Mouse (Mus musculus) heart, adult 18-20 months (tissue): ENCODE data around the gene Abcd3. TPM values are rescaled to one million over a fixed set of nuclear protein-coding genes. Genes with fewer than 3 reads are reported as not detected.

Experiments
- DNase-seq, 2 experiments: peaks; one replicate each; pipeline ENCODE4 v3.0.0; 2021 to 2022; ENCODE audit warnings: mixed read lengths in 1 of 2
- long read RNA-seq, 2 experiments: library from polyadenylated mRNA; stranded (forward); transcript quantifications; one replicate each; pipeline ENCODE4 v2.0.0; 2021
- total RNA-seq, 2 experiments: library from RNA; stranded (reverse); gene quantifications; 2 replicates each; pipeline ENCODE4 v1.2.3; 2021

Gene Abcd3
- 10 to 100 TPM; 78.1 to 93.1 TPM for total RNA-seq
- long read RNA-seq, experiment 1, transcript Abcd3-201 (23 exons, 3,489 nt) = major isoform, 7 of 84 reads
- long read RNA-seq, experiment 1, partial matches to known transcripts = 3 of 84 reads
- long read RNA-seq, experiment 1, other reads (novel, unspliced or antisense) = 74 of 84 reads
- long read RNA-seq, experiment 2, transcript Abcd3-201 (23 exons, 3,489 nt) = major isoform, 5 of 64 reads
- long read RNA-seq, experiment 2, partial matches to known transcripts = 5 of 64 reads
- long read RNA-seq, experiment 2, other reads (novel, unspliced or antisense) = 53 of 64 reads

GRCm38 (mm10) chr3:121814877-121815548 is at the start of gene Abcd3:
Gene Abcd3 (minus strand): TSS chr3:121815302.
- DNase-seq = peak; percentile 90 to 92

DNA sequence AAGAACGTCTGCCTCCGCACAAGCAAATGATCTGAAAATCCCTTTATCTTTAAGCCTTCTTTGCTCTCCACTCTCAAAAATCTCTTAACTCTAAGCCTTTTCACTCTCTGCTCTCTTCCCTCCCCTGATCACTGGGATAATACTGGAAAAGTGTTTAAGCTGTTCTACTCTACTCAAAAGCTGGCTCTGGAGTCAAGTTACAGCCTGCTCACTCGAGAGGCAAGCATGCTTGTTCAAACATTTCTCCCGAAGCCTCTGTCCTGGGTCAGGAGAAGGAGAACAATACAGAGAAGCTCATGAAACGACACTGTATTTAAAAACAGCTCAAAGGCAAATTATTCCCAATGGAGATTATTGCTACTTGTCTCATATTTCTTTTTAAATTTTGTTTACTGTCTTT is 44.0 kb upstream of the Abcd3 start:
- no peak for DNase-seq

DNA sequence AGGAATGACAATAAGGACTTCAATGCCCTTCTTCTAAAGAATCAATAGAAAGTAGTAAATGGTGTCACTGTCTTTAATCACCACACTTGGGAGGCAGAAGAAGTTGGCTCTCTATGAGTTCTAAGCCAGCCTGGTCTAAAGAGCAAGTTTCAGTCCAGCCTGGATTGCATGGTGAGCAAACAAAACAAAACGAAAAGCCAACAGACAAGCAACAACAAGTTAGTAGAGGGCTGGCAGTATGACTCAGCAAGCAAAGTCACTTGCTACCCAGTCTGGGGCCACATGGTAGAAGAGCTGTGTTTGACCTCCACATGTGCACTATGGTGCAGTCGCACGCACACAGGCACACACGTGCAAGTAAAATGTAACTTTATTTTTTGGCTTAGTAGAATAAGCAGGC is 41.0 kb upstream of the Abcd3 start:
- no peak for DNase-seq

DNA sequence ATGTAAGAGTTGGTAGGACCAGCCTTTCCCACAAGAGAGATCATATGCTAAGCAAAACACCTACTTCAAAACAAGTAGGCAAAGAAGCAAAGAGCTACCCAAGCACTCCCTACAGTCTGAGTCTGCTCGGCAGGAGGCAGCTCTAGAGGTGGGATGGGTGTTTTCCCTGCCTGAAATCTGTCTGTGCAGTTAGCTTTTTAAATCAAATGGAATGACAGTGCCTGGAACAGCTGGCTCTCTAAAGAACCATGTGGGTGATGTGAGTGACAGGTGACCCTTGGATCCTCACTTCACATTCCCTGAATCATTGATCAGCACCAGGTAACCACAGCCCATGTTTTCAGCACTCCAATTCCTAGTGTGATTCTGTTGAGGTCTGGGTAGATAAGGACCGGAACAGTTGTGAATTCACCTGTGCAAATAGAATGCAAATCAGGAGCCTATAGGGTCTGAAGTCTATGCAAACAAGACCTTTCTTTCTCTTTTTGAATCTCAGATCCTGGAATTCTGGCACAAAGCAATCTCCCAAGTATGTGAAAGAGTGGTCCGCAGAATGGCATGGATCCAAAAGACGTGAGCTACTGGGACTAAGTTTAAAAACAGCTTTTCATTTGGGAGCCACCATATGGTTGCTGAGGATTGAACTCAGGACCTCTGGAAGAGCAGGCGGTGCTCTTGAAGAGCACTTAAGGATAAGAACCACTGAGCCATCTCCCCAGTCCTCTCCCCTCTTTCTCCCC is 38.8 kb upstream of the Abcd3 start:
- DNase-seq = no peak

- DNase-seq = no peak
These were observed 37.1 kb upstream of the Abcd3 start for GRCm38 (mm10) chr3:121852074-121852826.

GRCm38 (mm10) chr3:121851006-121851405 is 35.9 kb upstream of the Abcd3 start:
- no peak for DNase-seq

- DNase-seq = no peak
These were observed 35.3 kb upstream of the Abcd3 start for GRCm38 (mm10) chr3:121850381-121850780.

DNA sequence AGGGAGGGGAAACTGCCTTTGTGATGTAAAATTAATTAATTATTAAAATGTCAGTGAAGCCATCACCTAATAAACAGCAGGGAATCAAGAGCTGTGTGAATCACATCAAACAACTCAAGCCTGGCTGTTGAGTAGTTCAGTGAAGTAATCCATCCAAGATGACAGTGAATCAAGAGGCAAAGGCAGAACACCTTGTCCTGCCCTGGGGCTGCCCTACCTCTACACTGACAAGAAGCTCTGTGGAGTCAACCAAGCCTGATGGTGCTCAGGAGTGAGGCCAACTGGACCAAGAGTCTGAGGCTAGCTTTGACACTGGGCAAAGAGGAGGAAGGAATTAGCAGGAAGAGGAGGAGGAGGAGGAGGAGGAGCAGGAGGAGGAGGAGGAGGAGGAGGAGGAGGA is 32.2 kb upstream of the Abcd3 start:
- DNase-seq = no peak

- DNase-seq = no peak
These were observed 29.6 kb upstream of the Abcd3 start for GRCm38 (mm10) chr3:121844658-121845057.

GRCm38 (mm10) chr3:121844013-121844412 is 28.9 kb upstream of the Abcd3 start:
- no peak for DNase-seq

DNA sequence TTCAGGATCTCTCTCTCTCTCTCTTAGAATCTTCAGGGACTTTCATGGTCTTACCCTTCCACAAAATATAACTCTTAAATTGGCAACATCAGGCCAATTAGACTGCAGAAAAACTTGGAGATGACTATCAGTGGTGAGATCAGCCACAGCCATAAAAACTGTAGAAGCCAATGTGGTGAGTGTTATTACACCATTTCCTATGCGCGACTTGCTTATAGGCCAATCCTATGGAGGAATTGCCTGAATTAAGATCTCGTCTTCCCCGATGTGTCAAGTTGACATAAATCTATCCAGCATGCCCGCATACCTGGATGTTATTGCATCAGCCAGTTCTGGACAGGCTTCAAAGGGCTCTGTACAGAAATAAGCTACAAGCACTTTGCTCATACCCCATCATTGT is 28.2 kb upstream of the Abcd3 start:
- DNase-seq = no peak

GRCm38 (mm10) chr3:121842306-121842860 is 27.3 kb upstream of the Abcd3 start:
- no peak for DNase-seq

- no peak for DNase-seq
These were observed 26.4 kb upstream of the Abcd3 start for GRCm38 (mm10) chr3:121841412-121842014.

DNA sequence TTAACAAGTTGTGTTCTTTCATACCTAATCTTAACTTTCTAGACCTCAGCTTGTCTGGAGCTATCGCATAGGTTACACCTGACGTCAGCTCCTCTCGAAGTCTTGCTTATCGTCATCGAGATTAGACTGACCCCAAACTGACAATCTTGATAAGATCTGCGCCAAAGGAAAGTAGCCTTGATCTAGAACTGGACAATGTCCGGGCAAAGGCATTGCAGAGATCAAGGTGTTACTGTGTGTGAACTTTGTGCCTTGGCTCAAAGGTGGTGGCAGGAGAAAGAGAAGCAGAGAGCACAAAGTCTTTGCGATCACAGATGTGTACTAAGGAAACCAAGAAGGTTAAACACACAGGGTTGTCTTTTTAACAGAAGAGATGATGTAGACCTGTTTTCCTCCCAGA is 25.2 kb upstream of the Abcd3 start:
- DNase-seq = no peak

GRCm38 (mm10) chr3:121834732-121835131 is 19.6 kb upstream of the Abcd3 start:
- no peak for DNase-seq

DNA sequence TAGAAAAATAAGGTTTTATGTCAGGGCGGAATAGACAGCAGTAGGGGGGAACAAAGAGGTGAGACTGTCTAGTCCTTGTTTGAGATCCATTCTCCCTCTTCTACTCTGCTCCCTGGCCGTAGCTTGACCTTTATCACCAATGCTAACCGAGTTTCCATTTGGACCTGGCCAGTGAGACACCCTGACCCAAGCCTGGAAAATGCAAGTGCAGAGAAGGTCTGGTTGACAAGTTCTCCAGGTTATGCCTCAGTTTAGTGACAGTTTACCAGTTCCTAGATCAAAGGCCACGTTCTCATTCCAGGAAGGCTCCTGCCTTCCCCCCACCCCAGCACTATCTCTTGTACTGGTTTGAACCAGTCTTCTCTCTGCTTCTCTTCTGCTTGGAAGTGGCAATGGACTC is 19.1 kb upstream of the Abcd3 start:
- DNase-seq = no peak

- DNase-seq = no peak
These were observed 10.0 kb upstream of the Abcd3 start for GRCm38 (mm10) chr3:121825092-121825491.

DNA sequence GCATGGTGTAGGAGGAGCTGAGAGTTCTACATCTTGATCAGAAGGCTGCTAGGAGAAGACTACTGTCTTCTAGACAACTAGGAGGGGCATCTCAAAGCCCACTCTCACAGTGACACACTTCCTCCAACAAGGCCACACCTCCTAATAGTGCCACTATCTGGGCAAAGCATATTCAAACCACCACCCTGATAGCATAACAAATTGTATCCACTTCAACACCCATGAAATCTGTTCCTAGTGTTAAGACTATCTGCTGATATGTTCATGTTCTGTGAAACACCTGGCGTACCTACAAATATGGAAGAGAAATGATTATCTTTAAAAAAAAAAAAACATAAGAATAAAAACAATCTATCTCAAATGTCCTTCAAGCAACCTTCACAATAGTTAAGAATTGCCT is 9.2 kb upstream of the Abcd3 start:
- DNase-seq = no peak

- no peak for DNase-seq
These were observed 7.5 kb upstream of the Abcd3 start for GRCm38 (mm10) chr3:121822643-121823042.

GRCm38 (mm10) chr3:121821559-121822143 is 6.5 kb upstream of the Abcd3 start:
- no peak for DNase-seq

- no peak for DNase-seq
These were observed 4.6 kb upstream of the Abcd3 start for GRCm38 (mm10) chr3:121819693-121820200.
